Mouse (Mus musculus) ovary, adult 18-20 months (tissue): ENCODE measurements around the gene Ntpcr.

Experiments
- DNase-seq: peaks from one replicate; pipeline ENCODE4 v3.0.0; 2022; ENCODE audit warnings: low spot score, mixed read lengths

The Ntpcr gene

DNA sequence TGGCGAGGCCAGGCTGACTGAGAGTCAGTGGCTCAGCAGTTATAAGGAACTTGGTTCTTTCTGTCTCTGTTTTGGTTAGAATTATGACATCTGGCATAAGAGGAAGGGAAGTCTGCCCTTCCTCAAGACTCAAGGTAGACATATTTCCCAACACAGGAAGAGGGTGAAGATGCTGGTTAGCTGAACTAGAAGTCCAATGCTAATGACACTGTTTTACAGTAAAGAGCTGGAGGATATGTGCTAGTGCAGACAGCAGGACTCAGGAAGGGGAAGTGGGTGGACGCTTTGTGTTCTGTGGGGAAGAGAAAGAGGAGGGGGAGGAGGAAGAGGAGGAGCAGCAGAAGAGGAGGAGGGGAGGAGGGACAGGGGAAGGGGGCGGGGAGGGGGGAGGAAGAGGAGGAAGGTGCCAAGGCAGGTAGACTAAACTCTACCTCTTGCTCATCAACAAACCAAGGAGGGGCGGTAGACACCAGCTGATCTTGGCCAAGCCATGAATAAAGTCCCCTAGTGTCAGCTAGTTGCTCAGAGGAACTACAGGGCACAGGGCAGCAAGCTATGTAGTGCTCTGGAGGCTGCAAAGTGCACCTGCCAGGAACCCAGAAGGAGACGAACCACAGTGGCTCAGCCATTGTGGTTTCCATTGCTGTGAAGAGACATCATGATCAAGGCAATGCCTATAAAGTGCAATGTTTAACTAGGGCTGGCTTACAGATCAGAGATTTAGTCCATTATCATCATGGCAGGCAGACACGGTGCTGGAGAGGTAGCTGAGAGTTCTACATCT, 4.5 kb upstream of the Ntpcr start:
- no peak for DNase-seq

DNA sequence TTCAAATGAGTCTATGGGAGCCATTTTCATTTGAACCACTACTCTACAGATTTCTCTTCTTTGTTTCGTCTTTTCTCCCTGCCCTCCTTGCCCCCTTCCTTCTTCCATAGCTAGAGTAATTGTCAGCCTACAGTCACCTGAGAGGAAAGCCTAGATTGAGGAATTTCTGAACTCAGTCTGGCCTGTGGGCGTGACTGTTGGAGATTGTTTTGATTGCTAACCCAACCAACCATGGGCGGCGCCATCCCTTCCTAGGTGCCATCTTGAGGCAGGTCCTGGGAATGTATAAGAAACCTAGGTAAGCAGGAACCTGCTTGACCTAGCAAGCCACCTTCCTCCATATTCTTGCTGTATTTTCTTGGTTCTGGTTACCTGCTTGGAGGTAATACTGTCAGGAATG, 3.6 kb upstream of the Ntpcr start:
- no peak for DNase-seq

DNA sequence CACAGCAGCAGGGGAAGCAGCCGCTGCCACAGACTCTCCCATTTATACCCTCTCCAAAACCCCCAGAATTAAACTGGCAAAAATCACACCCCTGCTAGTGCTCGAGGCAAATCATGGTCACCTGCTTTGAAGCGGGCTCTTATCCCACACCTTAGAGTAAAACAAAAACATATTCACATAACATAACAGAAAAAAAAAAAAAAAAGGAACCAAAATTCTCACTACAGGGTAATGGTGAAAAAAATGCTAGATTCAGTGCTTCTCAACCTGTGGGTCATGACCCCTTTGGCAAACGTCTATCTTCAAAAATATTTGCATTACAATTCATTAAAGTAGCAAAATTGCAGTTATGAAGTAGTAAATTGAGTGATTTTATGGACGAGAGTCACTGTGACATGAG, 2.8 kb upstream of the Ntpcr start:
- DNase-seq, result no peak

DNA sequence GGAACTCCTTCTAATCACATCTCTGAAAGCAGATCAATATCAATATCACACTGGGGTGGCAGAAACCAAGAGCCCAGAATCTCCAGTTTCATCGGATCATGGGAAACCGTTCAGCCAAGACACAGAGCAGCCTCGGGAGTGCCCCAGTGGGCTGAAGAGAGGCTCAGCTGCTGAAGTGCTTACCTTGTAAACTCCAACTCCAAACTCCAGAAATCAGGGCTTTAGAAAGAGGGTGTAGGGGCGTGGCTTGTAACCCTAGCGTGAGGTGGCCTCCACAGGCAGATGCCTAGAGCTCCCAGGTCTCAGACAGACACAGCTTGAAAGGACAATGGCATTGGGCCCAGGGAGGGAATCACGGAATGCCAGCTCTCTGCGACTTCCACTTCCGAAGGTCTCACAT, 2.0 kb upstream of the Ntpcr start:
- no peak for DNase-seq

DNA sequence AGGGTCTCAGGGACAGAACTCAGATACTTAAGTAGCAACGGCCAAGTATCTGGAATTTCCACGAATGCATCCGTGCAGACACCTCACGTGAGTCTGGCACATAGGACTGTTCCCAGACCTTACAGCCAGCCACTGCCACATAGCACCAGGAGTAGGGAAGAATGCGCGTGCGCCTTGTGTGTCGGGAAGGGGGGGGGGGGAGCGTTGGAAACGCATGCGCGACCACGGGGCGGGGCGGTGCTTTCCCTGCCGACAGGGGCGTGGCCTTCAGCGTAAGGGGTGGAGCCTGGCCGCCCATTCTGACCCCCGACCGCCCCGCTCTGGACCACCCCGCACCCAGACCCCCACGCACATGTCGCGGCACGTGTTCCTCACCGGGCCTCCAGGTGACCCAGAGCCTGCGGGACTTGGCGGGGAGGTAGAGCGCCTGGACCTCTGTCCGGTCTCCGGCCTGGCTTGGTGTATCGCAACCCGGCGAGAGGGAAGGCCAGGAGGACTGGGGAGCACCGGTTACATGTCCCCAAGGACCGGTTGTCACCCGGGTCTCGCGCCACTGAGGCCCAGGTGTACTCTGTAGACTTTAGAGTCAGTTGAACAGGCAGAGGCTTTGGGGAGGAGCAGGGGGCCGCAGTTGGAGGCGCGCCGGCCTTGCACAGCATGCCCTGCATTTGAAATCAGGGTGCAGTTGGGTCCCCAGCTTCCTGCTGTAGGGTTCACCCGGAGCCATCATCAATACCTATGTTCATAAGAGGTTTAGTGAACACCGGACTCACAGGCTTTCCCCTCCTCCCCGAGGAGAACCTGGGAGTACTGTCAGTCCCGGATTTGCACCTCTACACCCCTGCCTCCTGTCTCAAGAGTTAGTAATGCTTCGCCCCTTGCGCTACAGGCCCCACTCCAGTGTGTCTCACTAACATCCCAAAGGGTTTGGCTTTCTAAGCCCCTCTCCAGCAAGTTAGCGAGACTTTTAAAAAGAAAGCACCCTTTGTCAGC, 4.5 kb downstream of the Ntpcr start:
- peak; percentile 70 for DNase-seq

DNA sequence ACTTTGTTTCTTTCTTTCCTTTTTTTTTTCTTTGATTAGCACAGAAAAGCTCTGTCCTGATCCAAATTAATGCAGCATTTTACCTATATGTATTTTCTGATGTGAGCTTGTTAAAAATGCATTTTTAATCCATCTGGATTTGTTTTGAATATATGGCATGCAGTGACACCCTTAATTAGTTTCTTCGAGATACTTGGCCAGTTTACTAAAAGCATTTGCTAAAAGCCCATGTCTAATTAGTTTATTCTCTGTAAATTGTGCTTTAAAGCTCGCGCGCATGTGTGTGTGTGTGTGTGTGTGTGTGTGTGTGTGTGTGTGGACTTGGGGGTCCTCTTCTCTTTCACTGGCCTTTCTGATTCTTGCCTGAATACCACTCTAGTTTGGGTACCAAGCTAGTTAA, 9.2 kb downstream of the Ntpcr start:
- no peak for DNase-seq

DNA sequence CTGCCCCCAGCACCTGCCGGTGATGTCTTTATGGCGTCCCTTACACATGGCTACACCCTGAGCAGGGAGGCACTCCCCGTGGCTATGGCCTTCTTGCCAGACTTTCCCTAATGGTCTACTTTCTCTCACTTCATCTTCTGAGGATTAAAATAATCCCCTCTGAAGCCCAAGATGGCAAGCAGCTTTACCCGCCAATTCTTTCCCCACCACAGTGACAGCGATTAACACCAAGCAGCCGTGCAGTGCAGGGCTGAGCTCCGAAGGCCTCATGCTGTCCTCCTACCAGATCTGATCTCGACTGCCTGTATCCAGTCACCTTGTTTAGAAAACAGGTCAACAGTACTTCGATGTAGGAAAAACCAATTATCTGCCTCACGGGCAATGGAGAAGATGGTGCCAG, 10.9 kb downstream of the Ntpcr start:
- no peak for DNase-seq

DNA sequence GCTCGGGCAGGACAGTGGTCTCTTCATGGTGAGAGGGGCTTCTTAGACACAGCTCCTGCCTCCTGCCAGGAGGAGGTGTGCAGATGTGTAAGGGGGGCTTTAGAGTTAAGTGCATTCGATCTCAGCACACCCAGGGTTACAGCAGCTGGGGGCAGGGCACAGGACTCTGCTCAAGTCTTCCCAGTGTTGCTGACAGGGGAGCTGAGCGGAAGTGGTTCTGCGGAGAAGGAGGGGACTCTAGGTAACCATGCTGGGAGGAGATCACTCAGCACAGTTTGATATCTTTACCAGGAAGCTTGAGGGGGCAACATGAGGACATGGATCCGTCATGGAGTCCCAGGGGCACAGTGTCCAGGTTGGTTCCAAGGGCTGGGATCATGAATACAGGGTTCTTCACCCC, 11.6 kb downstream of the Ntpcr start:
- no peak for DNase-seq

DNA sequence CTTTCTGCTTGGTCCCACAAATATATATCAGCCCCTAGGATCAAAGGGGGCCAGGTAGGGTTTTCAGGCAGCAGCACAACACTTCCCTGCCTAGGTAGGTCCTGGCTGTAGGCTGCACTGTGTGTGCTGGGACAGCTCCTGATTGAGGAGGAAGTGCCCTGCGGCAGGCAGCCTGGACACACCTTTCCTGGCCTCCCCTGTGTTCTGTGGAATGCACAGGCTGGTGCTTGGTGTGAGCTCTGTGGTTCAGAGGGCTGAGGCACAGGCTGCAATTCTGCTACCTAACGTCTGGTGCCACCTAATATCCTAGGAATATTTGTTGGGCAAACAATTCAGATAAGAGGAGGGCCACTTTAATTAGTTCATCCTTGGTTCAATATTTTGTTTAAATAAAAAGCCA, 12.1 kb downstream of the Ntpcr start:
- no peak for DNase-seq

DNA sequence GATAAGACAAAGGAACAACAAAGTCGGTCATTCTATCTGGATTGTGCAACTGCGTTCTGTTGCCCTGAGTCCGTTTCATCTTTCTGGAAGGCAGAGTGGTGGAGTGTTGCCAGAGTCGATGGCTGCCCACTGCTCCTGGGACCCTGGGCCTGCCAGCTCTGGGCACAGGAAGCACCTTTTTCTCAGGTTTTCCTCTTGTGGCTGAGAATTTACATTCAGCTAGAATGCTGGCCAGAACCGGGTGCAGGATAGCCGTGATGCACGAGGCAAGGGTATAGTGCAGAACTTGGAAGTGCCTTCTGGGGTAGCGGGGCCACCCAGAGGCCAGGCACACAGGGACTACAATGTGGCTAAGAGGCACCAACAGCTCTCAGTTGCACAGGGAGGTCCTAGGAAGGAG, 12.6 kb downstream of the Ntpcr start:
- no peak for DNase-seq

DNA sequence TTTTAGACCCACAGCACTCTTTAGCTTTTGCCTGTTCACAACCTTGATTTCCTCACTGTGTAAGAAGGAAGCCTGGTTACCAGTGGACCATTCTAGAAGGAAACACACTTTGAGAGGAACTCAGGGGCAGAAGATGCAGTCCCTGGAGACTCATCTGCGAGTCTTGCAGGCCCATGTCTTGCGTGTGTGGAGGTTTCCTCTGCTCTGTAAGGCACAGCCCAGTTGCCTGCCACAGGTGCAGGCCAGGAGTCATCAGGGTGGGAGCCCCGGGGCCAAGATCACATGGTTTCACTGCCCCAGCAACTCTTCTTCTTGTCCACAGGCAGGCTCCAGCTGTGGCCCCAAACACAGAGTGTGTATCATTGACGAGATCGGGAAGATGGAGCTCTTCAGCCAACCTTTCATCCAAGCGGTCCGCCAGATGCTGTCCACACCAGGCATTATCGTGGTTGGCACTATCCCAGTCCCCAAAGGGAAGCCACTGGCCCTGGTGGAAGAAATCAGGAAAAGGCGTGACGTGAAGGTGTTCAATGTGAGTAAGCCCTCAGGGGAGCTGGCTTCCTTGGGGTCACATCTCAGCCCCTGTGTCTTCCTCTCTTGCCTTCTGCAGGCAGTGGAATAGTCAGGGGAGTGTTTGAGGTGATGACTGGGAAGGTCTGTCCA, 15.3 kb downstream of the Ntpcr start:
- DNase-seq, result no peak

DNA sequence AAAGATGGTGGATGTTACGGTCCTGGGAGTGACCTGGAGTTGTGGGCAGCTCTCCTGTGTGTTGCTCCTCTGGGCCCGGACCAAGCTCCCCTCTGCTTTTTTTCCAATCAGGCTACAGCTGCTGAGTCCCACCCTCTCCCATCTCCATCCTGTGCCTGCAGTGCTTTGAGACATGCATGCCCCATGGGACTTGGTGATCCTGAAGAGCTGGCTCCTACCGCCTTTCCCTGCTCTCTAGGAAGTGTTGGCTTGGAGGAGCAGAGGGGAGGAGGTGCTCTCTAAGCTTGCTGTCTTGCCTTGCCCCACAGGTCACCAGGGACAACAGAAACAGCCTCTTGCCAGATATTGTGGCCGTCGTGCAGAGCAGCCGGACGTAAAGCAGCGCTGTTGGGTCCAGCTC, 17.6 kb downstream of the Ntpcr start:
- no peak for DNase-seq

DNA sequence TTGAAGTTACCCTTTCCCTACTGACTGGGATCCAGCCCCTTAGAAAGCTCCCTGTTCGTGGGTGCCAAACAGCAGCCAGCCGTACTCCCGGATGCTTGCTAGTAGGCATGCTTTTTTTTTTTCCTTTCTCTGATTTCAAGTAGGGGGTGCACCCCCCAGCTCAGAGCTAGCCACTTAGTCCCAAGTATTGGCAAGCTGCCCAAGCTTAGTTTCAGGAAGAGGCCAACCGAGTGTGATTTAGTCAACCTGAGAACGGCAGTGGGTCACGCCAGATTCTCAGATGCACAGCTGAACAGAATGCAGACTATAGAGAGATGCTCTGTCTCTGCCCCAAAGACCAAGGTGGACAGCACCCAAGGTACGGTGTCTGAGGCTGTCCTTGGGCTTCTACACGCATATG, 21.1 kb downstream of the Ntpcr start:
- DNase-seq, result no peak

DNA sequence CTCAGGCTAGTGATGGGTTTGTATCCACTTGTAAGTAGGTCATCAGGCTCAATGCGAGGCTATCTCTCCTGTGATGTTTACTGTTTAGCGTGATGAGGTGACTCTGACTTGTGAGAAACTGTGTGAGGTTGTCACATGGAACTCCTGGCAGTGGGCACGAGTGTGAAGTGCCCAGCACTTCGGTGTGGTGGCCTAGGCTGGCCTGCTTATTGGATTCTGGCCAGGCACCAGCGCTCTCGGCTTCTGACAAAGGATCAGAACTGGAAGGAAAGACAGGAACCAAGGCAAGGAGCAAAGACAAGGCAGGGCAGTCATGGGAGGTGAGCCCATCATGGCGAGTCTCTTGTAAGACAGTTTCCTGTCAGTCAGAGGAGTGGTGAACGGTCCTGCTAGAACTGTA, 26.1 kb downstream of the Ntpcr start:
- DNase-seq, result no peak

DNA sequence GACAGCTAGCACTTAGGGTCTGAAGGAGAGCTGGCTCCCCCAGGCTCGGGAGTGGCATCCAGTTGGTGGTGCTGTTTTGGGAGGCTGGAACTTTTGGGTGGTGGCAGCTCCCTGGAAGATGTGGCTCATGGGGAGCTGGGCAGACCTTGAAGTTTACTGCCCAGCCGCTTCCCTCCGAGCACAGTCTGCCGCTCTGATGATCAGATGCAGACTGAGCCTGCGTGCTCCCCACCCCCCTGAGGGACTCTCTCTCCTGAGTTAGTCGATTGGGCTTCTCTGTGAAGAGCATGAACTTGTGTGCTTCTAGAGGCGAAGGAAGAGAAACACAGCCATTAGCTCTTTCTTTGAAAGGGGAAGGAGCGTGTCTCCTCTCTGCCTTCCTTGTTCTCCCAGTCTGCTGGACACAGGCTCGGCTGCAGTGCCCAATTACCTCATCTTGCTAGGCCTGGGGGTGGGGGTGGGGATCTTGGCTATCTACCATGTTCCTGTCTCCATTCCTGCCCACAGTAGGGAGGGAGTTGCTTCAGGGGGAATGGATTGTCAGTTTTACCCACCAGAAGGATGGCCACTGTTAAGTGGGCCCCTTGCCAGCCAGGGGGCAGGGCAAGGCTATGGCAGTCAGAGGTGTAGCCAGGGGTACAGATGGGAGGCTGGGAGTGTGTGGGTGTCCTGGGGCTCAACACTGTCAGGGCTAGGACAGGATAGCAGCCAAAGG, 26.8 kb downstream of the Ntpcr start:
- no peak for DNase-seq

DNA sequence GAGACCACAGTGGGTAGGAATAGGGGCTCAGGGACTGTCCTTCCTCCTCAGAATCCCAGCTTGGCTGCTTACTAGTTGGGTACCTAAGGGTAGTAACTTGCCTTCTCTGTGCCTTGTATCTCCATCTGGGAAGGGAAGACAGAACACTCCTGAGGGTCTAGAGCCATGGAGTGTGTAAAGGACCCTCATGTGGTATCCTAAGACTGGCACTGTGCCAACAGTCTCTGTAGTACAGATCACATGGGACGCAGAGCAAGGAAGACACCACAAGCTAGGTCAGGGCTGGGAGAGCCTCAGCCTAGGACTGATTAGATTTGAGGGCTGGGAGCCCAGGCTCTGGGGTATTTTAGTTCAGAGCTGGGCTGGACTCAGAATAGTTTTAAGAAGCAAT, 27.3 kb downstream of the Ntpcr start:
- no peak for DNase-seq

DNA sequence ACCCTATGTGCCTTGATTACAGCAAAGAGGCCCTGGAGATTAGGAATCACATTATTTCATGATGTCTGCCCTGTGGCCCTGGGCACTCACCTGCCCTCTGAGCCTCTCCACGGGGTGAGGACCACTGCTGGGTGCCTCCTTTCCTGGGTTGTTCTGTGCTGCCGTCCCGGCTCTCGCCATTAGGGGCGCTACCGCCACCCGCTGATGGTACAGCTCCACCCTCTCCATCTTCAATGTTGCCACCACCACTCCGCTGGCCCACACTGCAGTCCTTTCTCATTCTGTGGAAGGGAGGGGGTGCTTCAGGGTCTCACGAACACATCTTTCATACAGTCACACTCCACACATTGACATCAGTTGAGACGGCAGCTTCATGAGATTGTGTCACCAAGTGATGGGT, 29.3 kb downstream of the Ntpcr start:
- no peak for DNase-seq

DNA sequence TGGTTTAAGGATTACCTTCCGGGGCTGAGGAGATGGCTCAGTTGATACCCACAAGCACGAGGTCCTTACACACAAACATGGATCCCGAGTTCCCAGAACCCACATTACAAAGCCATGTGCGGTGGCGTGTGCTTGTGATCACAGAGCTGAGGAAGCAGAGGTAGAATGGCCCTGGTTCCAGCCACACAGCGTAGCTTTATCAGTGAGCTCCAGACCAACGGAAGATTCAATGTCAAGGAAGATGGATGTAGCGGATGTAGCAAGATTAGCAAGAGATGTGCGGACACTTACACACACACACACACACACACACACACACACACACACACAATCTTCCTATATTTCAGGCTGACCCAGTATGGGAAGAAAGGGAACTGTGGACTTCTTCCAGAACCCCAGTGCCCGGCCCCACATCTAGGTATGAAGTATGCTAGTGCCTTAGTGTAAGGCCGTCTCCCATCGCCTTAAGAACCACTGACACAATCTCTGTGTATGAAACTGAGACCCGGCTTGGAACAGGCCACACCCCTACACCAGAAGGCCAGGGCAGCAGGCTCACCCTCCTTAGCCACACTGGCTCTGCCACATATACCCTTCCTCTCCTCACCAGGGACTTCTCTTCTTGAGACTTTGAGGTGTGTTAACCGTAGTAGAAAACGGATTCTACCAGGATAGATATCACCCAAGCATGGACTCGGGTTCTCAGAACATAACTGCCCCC, 33.5 kb downstream of the Ntpcr start:
- no peak for DNase-seq

DNA sequence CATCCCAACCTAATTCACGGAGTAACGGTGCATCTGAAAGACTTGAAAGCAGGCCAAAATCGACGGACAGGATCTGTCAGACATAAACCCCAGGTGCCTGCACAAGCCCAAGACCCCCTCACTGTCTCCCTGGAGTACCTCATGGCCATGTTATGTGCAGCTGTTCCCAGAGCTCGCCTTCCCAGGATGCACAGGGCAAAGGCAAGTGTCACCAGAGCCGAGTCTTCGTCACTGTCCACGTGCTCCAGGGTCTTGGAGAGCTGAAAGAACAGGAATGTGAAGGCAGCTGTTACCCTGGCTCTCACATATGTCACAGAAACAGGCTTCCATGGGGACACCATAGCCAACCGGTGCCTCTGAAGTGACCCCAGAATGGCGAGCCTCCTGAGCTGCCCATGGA, 38.3 kb downstream of the Ntpcr start:
- no peak for DNase-seq

DNA sequence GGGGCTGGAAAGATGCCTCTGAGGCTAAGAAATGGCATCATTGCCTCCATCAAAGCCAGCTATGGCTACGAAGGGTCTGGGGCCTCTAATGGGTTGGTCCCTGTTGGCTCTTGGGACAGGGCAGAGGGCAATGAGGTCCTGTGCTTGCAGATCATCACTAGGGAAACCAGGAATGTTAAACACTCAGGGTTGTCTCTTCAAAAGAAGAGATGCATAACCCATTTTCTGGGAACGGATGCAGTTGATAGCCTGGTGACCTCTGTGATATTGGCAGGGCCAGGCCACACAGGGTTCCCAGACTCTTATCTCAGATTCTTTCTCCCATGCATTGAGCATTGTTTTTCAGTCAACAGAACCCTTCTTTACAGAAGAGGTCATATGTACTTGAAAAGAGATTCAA, 42.5 kb downstream of the Ntpcr start:
- DNase-seq, result no peak

DNA sequence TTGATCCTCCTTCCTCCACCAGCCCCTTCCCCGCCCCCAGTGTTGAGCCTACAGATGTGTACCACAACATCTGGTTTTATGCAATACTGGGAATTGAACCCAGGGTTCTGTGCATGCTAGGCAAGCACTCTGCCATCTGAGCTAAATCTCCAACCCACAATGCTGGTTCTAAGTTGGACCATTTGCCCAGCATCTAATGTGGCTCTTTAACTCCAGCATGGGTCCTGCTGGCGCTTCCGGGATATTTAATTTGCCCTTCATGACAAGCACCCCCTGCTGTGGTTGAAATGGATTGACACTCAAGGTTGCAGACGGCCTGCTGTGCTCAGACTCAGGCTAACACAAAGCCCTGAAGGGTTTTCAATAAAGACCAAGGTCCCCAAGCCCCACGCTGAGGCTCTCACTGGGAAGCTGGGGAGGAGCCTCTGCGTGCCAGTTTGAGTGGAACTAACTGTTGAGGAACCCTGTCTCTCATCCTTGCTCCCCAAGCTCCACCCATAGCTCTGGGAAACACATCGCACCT, 43.6 kb downstream of the Ntpcr start:
- DNase-seq, result no peak
